Mouse (Mus musculus) small intestine, adult 2 months (tissue): ENCODE data around the gene Ccdc105. TPM values are rescaled to one million over a fixed set of nuclear protein-coding genes. Genes with fewer than 3 reads are reported as not detected.

Experiments used
- H3K27ac ChIP-seq: fragments of 200-500 bp; 2 replicates; pipeline ENCODE4 v1.5.1; 2012; ENCODE audit warnings: low read depth, low read length, control low read depth, inconsistent platforms; ENCODE audit not compliant: insufficient read depth
- H3K27me3 ChIP-seq: fragments of 200-500 bp; 2 replicates; pipeline ENCODE4 v1.6.1; 2012; ENCODE audit warnings: mild to moderate bottlenecking, moderate library complexity, low read length, inconsistent platforms; ENCODE audit not compliant: control insufficient read depth, insufficient read depth
- H3K36me3 ChIP-seq: fragments of 200-500 bp; 2 replicates; pipeline ENCODE4 v1.6.1; 2012; ENCODE audit warnings: mild to moderate bottlenecking, low read length, control low read depth, inconsistent platforms; ENCODE audit not compliant: control insufficient read depth, insufficient read depth
- H3K4me1 ChIP-seq: fragments of 200-500 bp; 2 replicates; pipeline ENCODE4 v1.6.1; 2012; ENCODE audit warnings: low read length, inconsistent platforms, mixed read lengths; ENCODE audit not compliant: control insufficient read depth, insufficient read depth, insufficient read length
- H3K4me3 ChIP-seq: fragments of 200-500 bp; 2 replicates; pipeline ENCODE4 v1.5.1; 2012; ENCODE audit warnings: low read depth, mild to moderate bottlenecking, control low read depth, inconsistent platforms, low read length, moderate library complexity
- CTCF ChIP-seq: fragments of 200-500 bp; IDR thresholded peaks from 2 replicates; pipeline ENCODE4 v1.5.1; 2012; ENCODE audit warnings: low read depth, mild to moderate bottlenecking, control low read depth, inconsistent platforms, low read length, moderate library complexity, mixed read lengths; ENCODE audit not compliant: insufficient replicate concordance, insufficient read length; ENCODE audit errors: extremely low read depth
- POLR2A ChIP-seq: fragments of 200-500 bp; IDR thresholded peaks from 2 replicates; pipeline ENCODE4 v1.6.1; 2012; ENCODE audit warnings: low read depth, mild to moderate bottlenecking, control low read depth, inconsistent platforms, low read length, moderate library complexity
- WGBS: fragments of 180-500 bp; shearing (Covaris S2); methylation state at CpG from one replicate; pipeline ENCODE4 v1.1.7; 2018; 5-methylcytosine and 5-hydroxymethylcytosine counted together
- polyA plus RNA-seq: library from polyadenylated mRNA; depleted of rRNA; stranded (reverse); fragments of >200 nt; gene quantifications from 2 replicates; pipeline ENCODE4 v1.2.3, GENCODE M21; 2012

The Ccdc105 gene
- polyA plus RNA-seq, 1 experiment, result not detected

DNA sequence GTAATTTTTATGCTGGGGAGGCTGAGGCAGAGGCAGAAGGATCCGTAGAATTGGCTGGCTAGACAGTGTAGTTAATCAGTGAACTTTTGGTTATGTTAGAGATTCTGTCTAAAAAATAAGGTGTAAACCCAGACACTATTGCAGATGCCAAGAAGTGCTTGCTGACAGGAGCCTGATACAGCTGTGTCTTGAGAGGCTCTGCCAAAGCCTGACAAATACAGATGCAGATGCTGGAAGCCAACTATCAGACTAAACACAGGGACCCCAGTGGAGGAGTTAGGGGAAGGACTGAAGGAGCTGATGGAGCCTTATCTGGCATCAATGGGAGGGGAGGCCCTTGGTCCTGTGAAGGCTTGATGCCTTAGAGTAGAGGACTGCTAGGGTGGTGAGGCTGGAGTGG, 12.7 kb upstream of the Ccdc105 start:
- no peaks in the 10 kb centered on the region for H3K36me3 ChIP-seq
- no peaks in the 10 kb centered on the region for H3K4me1 ChIP-seq
- H3K27ac ChIP-seq, result no peak overlapping the region
- H3K27me3 ChIP-seq, result no peaks in the 10 kb centered on the region
- TF ChIP-seq POLR2A (no peak), CTCF (no peak)
- WGBS, result 78% methylated on average over 1 of the region's 1 CpGs
- no peak overlapping the region for H3K4me3 ChIP-seq

DNA sequence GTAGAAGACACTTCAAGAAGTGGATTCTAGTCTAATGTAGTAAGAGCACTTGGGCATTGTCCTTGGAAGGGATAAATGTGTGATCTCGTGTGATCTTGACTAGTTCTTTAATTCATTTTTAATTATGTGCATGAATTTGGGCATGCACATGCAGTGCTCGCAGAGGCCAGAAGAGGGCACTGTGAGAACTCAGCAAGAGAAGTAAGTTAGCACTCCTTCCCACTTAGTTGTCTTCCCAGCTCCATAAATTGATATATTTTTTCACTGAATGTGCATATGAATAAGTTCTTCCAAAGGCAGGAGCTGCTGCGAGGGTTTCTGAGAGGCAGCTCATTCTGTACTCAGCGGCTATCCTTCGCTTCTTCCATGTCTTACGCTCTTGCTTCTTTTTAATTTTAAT, 3.2 kb upstream of the Ccdc105 start:
- H3K36me3 ChIP-seq, result no peaks in the 10 kb centered on the region
- TF ChIP-seq CTCF (peak; percentile 81; the same call in 1 of the 2 replicates), POLR2A (no peak)
- 38% methylated on average over 6 of the region's 6 CpGs for WGBS
- H3K27ac ChIP-seq, result no peak overlapping the region
- H3K4me3 ChIP-seq, result no peak overlapping the region
- no peaks in the 10 kb centered on the region for H3K27me3 ChIP-seq
- peaks cover 8% of the 10 kb centered on the region for H3K4me1 ChIP-seq

DNA sequence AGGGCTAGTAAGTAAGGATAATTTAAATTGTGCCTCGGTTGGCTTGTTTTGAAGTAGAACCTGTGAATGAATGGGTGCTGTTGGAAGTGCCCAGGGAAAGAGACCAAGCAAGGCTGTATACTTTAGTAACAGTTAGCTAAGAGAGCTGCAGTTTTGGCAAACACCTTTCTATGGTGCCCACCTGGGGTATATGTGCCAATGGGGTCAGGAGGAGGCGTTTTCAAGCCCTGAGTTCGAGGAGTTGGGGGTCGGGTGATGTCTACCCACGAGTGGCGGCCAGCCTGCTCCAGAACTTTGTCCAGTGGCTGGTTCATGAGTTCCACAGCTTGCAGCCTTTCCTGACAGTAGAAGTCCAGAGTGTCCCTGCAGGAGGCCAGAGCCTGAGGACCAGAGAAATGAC, 3.9 kb downstream of the Ccdc105 start:
- no peak for TF ChIP-seq POLR2A
- no peak for TF ChIP-seq CTCF
- Histone ChIP-seq H3K27me3 (no peaks in the 10 kb centered on the region), H3K4me3 (no peak overlapping the region), H3K4me1 (peaks cover 11% of the 10 kb centered on the region), H3K27ac (no peak overlapping the region), H3K36me3 (no peaks in the 10 kb centered on the region)
- 84% methylated on average over 6 of the region's 6 CpGs for WGBS

DNA sequence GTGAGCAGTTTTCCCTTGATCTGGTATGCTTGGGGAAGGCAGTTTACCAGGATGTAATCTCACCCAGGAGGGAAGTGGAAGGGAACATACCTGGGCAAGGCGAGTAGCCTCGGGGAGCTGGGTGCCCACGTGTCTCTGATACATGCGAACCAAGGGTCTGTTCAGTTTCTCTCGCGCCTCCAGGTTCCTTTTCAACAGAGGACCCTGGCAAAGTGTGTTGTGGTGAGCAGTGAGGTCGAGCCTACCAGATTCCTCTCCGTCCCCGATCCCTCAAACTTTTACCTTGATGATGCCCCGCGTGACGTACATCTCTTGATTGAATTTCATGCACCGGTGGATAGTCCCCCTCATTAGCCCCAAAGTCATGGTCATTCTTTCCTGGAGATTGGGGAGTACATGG, 4.7 kb downstream of the Ccdc105 start:
- 76% methylated on average over 13 of the region's 13 CpGs for WGBS
- no peak for TF ChIP-seq CTCF
- no peak for TF ChIP-seq POLR2A
- no peaks in the 10 kb centered on the region for H3K27me3 ChIP-seq
- no peak overlapping the region for H3K4me3 ChIP-seq
- peaks cover 11% of the 10 kb centered on the region for H3K4me1 ChIP-seq
- no peak overlapping the region for H3K27ac ChIP-seq
- H3K36me3 ChIP-seq, result no peaks in the 10 kb centered on the region

DNA sequence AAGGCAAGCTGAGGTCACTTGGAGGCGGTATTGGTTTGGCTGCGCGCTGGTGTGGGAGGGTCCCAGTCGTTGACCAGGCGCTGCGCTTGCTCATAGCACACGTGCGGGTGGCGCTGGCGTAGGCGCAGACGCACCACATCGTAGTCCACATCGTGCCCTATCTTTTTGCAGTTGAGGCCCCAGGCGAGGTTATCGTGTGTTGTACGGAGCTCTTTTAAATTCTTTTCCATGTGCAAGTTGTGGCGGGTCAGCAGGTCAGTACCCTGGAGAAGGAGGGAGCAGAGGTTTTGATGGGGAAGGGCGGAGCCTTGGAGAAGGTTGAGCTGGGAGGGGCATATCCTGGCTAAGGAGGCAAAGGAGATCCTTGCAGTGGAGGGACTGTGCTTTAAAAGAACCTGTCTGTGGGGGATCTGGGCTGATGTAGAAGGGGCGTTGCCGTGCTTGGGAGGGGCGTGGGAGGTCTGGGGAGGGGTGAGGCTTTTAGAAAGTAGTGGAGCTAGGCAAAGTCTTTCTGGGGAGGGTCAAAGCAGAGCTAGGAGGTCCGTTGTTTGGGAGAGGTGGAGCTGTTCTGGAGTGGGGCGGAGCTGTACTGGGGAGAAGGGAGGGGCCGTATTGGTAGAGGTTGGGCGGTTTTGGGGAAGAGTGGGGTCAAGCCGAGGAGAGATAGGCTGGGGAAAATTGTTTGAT, 5.7 kb downstream of the Ccdc105 start:
- H3K36me3 ChIP-seq, result no peaks in the 10 kb centered on the region
- H3K27ac ChIP-seq, result no peak overlapping the region
- no peak for TF ChIP-seq POLR2A
- no peak for TF ChIP-seq CTCF
- H3K27me3 ChIP-seq, result no peaks in the 10 kb centered on the region
- 5% methylated on average over 27 of the region's 27 CpGs for WGBS
- peaks cover 5% of the 10 kb centered on the region; the same call in 1 of the 2 replicates for H3K4me1 ChIP-seq
- peak overlapping the region; percentile 35 for H3K4me3 ChIP-seq

DNA sequence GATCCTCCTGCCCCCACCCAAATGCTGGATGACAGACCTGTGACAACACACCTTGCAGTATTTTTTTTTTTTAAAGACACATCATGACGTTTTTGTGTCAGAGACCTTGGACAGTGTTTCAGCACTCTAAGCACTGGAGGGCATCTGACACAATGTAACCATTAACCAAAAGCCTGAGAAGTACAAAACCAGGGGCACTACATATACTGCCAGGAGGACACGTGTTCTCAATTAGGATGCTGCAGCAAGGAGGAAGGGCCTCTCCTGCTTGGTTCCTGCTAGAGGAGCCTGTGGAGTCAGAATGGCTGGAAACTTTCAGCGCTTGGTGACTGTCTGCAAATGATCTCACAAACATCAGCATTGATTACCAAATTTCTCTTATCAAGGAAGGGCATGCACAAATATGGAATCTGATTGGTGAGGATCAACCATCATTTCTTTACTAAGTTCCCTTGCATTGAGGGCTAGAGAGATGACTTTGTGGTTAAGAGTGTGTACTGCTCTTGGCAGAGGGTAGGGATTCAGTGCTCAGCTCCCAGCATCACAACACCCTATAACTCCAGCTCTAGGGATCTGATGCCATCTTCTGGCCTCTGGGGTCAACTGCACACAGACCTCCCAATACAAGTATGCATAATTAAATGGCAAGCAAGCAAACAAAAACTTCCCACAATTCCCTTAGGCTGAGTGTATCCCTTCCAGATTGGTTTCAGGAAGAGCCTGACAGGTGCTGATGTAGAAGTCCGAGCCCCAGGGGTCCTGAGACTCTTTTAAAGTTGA, 7.2 kb downstream of the Ccdc105 start:
- no peak overlapping the region for H3K4me3 ChIP-seq
- no peaks in the 10 kb centered on the region for H3K36me3 ChIP-seq
- WGBS, result 37% methylated on average over 4 of the region's 4 CpGs
- no peak overlapping the region for H3K27ac ChIP-seq
- 0 out of 2 replicates have a peak, but pooled peaks cover 4% of the 10 kb centered on the region for H3K4me1 ChIP-seq
- H3K27me3 ChIP-seq, result no peaks in the 10 kb centered on the region
- TF ChIP-seq CTCF (no peak), POLR2A (no peak)

DNA sequence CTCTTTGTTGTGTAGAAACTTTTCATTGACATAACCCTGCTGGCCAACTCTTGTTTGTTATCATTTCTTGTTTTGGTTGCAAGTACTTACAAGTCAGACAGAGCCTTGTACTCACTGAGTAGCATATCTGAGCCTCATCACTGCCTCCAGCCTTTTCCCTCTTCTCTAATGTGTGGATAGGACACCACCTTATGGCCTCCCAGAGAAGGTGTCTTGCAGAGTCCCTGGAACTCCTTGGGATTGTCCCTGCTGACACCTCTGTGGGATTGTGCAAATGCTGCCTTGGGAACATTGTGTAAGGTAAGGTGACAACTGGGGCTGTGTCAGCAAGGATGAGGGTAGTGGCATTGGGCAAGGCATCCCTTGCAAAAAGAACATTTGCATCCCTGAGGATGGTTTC, 9.1 kb downstream of the Ccdc105 start:
- Histone ChIP-seq H3K27me3 (no peaks in the 10 kb centered on the region), H3K4me3 (no peak overlapping the region), H3K36me3 (no peaks in the 10 kb centered on the region), H3K27ac (no peak overlapping the region), H3K4me1 (0 out of 2 replicates have a peak, but pooled peaks cover 4% of the 10 kb centered on the region)
- TF ChIP-seq POLR2A (no peak), CTCF (no peak)
